Mouse (Mus musculus): ENCODE measurements around the gene Flt3l.
"Not testable (repeated sequence)": the region's sequence is repeated elsewhere in the genome, so short reads cannot be mapped to it uniquely, and the experiment has no call there.

The Flt3l gene

DNA sequence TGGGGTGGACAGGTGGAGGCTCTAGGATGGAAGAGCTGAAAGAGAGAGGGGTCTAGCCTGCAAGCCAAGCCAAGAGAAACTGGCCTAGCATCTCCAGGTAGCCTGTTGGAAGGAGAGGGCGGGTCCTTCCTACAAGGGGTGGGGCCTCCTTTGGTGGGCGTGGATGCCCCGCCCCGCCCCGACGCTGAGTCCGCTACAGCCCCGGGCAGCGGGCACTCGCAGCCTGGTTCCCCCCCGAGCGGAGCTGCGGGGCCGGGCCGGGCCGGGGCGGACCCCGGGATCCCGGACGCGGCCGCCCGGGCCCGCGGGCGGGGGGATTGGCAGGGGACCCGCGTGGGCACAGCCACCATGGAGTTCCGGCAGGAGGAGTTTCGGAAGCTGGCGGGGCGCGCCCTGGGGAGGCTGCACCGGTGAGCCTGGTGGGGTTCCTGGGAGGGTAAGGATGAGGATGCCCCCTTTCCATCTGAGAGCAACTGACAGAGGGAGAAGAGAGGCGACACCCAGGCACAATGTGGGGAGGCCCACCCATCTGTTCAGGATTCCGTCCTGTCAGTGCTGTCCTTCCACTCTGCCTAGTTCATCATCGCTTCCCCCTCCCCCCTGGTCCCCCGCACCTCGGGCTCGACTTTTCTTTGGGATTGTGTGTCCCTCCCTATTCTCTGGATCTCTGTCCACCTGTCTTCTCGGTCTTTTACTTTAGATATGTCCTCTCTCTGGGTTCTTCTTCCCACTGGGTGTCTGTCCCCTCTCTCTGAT, 27.7 kb upstream of the Flt3l start, which contains the start of gene Slc17a7:
Slc17a7 (plus strand) TSS at position 215 of the 756 bp plus-strand sequence.
- DNase-seq (ENCODE audit: low read depth, low spot score) = peak; percentile 59

DNA sequence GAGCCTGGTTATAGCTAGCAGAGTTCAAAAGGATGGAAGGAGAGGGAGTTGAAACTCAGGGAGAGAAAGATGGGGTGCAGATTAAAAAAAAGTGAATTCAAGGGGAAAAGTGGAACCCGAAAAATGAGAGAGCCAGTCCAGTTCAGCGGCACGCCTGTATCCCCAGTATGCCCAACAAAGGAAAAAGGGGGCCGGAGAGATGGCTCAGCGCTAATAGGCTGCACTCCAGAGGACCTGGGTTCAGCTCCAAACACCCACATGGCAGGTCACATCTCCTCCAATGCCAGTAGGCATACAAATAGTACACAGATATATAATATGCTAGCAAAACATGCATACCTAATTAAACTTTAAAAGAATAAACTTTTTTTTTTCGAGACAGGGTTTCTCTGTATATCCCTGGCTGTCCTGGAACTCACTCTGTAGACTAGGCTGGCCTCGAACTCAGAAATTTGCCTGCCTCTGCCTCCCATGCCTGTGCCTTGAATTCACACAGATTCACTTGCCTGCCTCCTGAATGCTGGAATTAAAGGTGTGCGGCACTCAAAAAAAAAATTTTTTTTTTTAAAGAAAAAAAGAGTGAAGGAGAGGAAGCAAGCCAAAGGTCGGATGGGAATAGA, 26.9 kb upstream of the Flt3l start:
- no peak for DNase-seq (ENCODE audit: low read depth, low spot score)

DNA sequence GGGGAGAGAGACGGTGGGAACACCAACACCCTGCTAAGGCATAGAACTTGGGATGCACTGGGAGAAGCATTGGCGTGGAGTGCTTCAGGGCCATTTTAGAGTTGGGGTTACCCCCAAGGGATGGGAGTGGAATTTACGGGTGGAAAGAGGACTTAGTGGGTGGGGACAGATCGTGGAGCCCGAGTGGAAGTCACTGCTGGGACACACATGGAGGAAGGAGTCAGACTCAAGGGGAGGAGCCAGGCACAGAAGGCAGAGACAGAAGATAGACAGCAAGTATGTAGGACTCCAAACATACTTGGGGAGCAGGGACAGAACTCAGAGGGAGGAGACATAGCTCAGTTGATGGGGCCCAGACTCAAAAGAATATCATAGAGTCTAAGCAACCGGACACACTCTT, 26.3 kb upstream of the Flt3l start:
- DNase-seq (ENCODE audit: low read depth, low spot score) = no peak

DNA sequence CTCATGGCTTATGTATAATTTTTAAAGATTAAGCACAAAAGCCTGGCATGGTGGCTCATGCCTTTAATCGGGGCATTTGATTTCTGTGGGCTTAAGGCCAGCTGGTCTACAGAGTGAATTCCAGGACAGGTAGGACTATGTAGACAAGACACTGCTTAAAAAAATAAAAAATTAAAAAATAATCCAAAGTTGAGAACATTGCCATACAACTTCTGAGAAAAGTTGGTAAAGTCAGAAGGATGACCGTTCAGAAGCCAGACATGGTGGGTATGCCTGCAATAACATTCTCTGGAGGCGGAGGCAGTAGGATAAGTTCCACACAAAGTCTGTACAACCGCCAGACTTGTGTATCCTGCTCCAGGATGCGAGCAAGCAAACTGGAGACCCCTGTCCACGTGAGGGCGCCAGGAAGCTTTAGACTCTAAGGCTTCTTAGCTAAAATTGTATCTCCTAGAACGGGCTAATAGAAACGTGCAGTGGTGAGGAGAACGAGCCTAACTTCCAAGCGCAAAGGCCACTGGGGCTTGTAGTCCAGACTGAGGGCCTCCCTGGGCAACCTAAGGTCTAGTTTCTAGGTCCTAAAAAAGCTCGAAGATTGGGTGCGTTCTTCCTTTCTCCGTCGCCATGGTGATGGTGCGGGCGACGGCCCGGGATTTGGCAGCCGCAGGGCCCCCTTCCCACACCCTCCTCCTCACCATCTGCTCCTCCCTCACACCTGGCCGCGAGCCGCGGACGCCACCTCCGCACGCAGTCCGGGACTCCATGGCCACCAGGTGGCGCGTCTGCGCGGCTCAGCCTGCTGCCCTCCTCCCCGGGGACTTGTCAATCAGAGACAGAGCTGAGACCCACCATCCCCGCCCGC, 25.6 kb upstream of the Flt3l start:
- peak; percentile 98 for DNase-seq (ENCODE audit: low read depth, low spot score)

DNA sequence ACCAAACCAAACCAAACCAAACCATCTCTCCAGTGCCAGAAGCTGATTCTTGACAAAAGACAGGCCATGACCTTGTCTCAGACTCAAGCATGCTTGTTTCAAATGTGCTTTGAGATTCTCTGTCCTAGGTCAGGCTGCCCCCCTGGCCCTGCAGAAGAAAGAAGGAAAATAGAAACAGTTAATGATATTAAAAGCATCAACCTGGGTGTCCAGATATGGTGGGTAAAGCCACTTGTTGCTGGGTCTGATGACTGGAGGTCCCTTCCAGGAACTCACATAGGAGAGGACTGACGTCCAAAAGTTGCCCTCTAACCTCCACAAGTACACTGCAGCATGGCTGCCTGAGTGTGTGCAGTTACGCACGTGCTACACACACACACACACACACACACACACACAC, 24.6 kb upstream of the Flt3l start:
- no peak for DNase-seq (ENCODE audit: low read depth, low spot score)

DNA sequence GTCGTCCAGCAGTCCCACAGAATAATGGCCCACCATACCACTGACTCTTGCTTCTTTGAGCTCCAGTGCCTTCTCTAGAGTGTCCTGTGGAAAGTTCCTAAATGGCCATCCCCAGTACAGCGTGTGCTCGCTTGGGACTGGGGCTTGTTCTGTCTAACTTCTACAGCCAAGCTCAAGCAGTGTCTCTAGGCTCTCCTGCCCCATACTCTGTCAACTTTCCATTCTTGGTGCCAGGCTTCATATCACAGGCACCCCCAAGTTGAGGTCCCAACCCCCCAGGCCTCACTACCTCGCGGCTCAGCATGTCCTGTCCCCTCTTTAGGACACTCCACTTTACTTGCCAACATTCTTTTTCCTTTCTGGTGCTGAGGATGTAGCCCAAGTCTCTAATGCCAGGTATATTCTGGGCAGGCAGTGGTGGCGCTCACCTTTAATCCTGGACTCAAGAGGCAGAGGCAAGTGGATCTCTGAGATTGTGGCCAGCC, 24.1 kb upstream of the Flt3l start:
- no peak for DNase-seq (ENCODE audit: low read depth, low spot score)

DNA sequence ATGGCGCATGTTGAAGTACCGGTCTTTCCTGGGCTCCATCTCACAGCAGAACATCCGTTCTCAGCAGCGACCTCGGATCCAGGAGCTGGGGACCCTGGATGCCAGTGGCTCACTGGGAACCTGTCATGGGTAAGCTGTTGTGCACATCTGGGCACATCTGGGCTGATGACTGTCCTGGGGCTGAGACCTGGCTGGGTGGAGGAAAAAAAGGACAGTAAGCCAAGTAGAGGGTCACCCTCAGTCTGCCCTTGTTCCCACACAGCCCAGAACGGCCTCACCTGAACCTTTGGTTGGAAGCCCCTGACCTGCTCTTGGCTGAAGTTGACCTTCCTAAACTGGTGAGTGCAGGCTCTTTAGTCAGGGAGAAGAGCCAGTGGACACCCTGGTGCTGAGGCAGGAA, 22.8 kb upstream of the Flt3l start:
- DNase-seq (ENCODE audit: low read depth, low spot score) = no peak

DNA sequence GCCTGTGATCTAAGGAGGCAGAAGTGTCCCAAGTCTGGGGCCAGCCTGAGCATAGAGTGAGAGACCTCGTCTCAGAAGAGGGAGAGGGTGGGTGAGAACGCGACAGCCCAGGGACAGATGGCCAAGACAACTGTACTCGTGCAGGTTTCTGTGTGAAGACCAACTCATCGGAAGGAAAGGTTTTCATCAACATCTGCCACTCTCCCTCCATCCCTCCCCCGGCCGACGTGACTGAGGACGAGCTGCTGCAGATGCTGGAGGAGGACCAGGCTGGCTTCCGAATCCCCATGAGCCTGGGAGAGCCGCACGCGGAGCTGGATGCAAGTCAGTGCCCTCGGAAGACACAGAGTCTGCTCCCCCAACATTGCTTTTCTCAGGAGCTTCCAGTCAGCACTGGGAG, 21.2 kb upstream of the Flt3l start:
- no peak for DNase-seq (ENCODE audit: low read depth, low spot score)

DNA sequence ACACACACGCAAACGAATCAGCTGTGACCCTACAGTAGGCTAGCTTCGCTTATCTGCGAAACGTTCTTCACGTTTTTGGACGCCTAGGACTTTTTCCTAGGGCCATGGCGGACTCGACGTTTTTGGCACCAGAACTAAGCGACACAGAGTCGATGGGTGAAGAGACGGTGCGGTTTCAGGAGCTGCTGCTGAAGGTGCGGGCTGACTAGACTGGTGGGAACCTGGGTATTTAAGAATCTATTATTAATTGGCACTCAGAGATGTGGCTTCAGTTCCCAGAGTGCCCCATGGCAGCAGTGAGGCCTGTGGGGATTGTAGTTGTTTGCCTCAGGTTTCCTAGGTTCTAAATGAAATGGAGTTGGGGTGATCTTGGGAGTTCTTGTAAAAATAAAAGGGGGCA, 20.0 kb upstream of the Flt3l start:
- no peak for DNase-seq (ENCODE audit: low read depth, low spot score)

DNA sequence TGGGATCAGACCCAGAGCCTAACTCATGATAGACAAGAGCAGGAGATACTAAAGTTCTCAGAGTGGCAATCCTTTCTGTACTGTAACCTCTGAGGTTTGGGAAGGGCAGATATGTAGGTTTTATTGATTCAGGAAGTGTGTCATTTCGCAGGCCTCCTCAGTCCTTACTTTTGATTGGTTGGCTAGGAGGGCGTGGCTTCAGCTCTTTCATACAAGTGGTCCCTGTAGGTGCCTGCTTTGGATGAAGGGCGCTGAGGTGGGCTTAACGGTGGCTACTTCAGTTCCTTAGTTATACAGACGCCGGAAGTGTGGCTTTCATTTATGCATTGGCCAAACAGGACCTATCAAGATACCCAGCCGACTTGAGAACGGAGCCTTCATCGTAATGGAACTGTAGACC, 19.4 kb upstream of the Flt3l start:
- peak; percentile 93 for DNase-seq (ENCODE audit: low read depth, low spot score)

DNA sequence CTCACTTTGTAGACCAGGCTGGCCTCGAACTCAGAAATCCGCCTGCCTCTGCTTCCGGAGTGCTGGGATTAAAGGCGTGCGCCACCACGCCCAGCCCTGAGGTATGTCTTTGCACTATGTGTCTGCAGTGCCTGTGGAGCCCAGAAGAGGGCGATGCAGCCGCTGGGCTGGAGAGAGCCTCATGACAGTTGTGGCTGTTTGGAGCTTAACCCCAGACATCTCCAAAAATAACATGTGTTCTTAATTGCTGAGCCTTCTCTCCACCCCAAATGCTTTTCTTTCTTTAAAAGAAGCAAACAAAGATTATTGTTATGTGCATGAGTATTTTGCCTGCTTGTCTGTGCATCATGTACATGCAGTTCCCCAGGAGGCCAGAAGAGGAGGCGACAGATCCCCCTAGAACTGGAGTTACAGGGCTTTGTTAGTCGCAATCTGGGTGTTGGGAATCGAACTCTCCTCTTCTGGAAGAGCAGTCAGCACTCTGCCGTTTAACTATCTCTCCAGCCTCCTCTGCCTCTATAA, 18.8 kb upstream of the Flt3l start:
- DNase-seq (ENCODE audit: low read depth, low spot score) = peak; percentile 91

DNA sequence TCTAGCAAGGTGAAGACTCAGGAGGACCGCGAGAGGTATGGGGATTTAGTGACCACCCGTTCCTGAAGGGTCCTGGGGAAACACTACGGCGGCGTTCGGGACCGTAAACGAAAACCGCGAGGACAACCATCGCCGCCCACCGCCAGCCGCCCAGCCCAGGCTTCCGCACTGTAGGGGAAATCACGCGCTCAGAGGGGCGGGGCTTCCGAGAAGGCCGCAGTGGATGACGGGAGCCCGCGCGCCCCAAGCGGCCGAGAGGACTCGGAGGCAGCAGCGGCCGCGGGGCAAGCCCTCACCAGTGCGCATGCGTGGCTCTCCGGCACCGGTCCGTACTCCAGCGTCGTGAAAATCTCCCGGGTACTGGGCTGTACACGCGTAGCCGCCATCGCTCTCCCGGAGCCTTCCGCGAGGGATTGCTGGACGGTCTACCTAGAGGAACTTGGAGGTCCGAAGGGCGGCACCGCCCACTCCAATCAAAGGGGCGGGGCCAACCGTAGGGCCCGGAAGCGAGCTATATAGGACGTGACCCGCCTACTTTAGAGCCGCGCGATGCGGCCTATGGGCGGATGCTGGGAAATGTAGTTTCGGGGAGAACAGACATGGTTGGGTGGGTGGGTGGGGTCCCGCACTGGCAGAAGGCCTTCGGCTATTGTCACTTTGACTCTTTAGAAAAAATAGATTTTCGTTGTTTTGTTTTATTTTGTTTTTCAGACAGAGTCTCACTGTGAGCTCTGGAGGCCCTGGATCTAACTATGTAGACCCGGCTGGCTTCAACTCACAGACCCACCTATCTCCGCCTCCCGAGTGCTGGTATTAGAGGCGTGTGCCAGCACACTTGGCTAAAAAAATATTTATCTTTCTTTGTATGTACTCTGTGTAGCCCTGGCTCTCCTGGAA, 18.1 kb upstream of the Flt3l start, which contains the start of the genes Pih1d1 and Aldh16a1:
Pih1d1 (plus strand) TSS at position 208 of the 897 bp plus-strand sequence.
Aldh16a1 (minus strand) TSS at position 489 of the 897 bp plus-strand sequence.
- peak; percentile 96 for DNase-seq (ENCODE audit: low read depth, low spot score)

DNA sequence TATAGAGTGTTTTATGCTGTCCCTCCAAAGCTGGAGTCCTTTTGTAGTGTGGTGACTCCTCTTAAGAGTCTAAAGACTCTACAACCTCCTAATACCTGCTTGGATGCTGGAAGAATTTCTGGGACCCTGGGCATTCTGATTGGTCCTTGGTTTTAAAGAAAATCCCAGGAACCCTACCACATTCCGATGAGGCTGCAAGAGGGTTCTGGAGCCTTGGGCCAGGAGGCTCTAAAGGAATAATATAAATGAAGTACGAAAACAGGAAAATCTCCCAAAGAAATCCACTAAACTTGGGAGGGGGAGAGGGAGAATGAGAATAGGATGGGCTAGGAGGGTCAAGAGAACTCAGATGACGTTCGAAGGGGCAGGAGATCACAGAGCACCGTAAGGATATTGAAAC, 17.4 kb upstream of the Flt3l start:
- peak; percentile 70 for DNase-seq (ENCODE audit: low read depth, low spot score)

DNA sequence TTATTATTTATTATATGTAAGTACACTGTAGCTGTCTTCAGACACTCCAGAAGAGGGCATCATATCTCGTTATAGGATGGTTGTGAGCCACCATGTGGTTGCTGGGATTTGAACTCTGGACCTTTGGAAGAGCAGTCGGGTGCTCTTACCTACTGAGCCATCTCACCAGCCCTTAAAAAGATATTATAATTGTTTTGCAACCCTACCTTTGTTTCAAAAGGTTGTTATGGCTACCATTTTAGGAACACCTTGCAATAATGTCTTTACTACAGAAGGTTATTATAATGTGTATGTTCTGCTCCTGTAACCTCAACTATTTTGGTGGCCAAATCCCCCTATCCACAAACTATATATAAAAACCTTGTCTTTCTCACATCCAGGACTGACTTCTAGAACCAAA, 16.8 kb upstream of the Flt3l start:
- DNase-seq (ENCODE audit: low read depth, low spot score) = not testable (repeated sequence)

DNA sequence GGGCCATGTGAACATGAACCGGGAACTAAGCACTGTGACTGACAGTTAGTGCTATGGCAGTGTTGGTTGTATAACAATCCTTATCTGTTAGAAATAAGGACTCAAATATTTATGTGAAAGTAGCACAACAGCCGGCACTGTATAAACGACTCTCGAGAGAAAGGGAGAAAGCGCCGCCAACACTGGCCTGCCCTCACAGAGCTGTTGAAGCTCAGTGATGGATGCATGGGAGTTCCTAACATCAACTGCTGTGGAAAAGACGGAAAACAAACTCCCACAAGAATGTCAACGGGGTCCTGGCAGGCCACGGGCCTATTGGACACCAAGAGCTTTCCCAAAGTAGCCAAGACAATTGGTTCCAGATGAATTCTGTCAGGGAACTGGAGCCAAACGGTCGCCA, 15.1 kb upstream of the Flt3l start:
- DNase-seq (ENCODE audit: low read depth, low spot score) = no peak

DNA sequence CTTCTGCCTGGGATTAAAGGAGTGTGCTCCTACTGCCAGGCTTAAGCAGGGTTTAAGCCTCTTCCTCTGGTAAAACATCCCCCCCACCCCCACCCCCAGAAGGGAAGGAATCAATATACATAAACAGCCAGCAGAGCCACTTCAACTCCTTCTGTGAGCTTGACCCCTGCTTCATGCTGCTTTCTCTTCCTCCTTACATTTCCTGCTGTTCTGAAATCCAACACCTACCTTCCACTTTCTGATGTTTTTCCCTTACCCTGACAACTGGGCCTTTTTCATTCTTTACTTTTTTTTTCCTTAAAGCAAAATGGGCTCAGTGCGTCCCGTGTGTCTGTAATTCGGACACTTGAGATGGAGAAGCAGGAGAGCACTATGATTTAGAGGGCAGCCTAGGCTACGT, 14.1 kb upstream of the Flt3l start:
- peak; percentile 61 for DNase-seq (ENCODE audit: low read depth, low spot score)

DNA sequence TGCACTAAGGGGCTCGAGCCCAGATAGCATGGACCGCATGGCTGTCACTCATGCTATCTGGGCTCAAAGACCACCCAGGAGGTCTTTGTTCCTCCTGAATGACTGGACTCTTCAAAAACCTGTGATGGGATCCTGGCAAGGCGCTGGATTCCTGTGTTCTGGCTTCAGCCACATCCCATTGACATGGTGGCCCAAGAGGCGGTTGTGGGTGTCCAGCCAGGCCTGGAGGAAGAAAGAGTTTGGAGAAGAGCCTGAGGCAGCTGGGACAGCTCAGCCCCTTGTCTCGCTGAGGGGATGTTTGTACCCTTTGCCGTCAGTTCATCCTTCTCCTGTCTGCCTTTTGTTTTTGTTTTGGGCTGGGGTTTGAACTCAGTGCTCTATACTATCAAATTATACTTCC, 13.3 kb upstream of the Flt3l start:
- no peak for DNase-seq (ENCODE audit: low read depth, low spot score)

DNA sequence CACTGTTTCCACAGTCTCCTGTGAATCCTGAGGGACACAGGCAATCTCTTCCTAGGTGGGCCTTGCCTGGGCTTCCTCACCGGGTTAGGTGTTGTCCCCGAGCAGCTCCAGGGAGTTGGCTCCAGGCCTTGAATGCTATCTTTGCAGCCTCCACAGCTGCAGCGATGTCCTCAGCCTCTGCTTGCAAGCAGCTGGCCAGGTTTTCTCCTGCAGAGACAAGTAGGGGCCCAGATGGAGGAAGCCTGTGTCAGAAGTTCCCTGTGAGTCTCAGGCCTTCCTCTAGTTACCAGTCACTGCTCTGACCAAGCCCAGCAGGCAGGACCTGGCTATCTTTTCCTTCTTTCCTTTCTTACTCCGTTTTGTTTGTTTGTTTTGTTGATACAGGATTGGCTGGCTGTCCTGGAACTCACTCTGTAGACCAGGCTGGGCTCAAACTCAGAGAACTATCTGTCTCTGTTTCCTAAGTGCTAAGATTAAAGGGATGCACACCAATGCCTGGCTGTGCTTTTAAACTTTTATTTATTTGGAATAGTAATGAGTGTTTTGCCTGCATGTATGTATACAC, 12.4 kb upstream of the Flt3l start:
- DNase-seq (ENCODE audit: low read depth, low spot score) = no peak

DNA sequence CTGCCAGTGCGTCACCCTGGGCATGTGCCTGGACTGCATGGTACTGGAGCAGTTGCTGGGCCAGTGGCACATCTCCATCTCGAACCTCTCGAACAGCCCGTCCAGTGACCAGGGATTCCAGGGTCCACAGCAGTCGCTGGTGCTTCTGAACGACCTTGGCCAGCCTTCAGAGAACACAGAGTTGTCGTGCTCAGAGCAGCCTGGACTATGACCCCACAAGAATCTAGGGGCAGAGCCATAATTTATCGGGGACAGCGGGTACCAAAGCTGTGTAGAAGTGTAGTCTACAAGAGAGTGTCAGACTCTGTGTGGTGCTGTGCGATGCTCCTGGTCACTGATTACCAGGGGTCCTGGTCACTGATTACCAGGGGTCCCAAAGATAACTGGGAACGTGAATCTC, 11.7 kb upstream of the Flt3l start:
- DNase-seq (ENCODE audit: low read depth, low spot score) = no peak

DNA sequence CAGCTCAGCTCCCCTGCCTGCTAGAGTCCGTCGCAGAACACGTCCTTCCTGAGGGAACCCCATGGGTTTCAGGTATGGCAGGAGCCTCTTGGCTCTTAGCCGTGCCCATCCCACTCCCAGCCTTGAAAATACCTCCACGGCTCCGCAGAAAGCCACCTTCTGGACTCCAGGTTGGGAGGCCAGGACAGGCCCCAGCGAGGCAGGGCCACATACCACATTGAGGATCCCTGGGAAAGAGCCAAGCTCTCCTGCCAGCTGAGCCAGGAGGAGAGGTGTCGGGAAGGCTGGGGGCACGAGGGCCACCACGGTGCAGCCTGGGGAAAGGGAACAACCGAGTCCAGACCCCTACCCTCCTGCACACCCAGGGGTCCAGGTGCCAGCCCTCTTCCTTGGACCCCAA, 11.0 kb upstream of the Flt3l start:
- DNase-seq (ENCODE audit: low read depth, low spot score) = no peak

DNA sequence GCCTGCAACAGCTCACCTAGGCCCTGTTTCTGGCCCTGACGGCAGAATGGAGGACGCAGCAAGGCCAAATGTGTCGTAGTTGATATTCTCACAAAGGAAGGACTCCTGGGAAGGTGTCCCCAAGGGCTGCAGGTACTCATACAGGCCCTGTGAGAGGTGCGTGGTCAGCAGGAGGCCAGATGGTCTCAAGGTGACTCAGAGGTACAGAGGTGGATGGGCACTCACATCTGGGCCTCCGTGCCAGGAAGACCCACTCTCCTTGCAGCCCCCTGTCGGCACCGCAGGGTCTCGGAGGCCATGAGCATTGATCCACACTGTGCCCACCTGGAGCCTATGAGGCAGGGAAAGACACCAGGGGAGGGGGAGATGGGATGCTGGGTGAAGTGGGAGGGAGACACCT, 9.2 kb upstream of the Flt3l start:
- no peak for DNase-seq (ENCODE audit: low read depth, low spot score)

Measured in R1 (cell line).